Mouse (Mus musculus): ENCODE measurements around the gene Arhgef11. TPM values are rescaled to one million over a fixed set of nuclear protein-coding genes. Genes with fewer than 3 reads are reported as not detected.

Gene Arhgef11
- total RNA-seq (2012; rRNA removed) (2.0 and 2.3 TPM in 2 replicates), polyA plus RNA-seq (2012; ENCODE audit: insufficient read depth in 1 of 2, insufficient read length in 2 of 2, low read depth in 1 of 2, low replicate concordance in 2 of 2, missing spikeins in 1 of 2) (1 to 10 TPM in 1 of 2 experiments, not detected in 1; 4.9 TPM)

- peak; percentile 67 for DNase-seq (ENCODE audit: low read depth, low spot score)
- peak within 1 kb of the TSS; percentile 84 for H3K9ac ChIP-seq (ENCODE audit: control insufficient read depth, low read depth, low read length, poor library complexity, severe bottlenecking)
- no peaks in the 10 kb centered on the region for H3K9me3 ChIP-seq (replicated peaks; ENCODE audit: insufficient read depth, low read length)
- no peak for TF ChIP-seq USF1 (IDR thresholded peaks at IDR 0.05; ENCODE audit: low read depth, low read length)
- TF ChIP-seq ZNF384 (IDR thresholded peaks at IDR 0.05; ENCODE audit: low read depth, low read length), result no peak
- peak; percentile 91 for TF ChIP-seq RCOR1 (IDR thresholded peaks at IDR 0.05; ENCODE audit: low read depth, low read length)
- no peak for TF ChIP-seq ETS1 (IDR thresholded peaks at IDR 0.05; ENCODE audit: low read depth, low read length)
- no peak for TF ChIP-seq UBTF (IDR thresholded peaks at IDR 0.05; ENCODE audit: borderline replicate concordance, insufficient read depth, low read depth, low read length)
- no peak for TF ChIP-seq CHD1 (IDR thresholded peaks at IDR 0.05; ENCODE audit: low read depth, low read length)
- TF ChIP-seq SIN3A (IDR thresholded peaks at IDR 0.05; ENCODE audit: low read length), result peak; percentile 38; the same call in 1 of the 2 replicates
- no peak for TF ChIP-seq ELF1 (IDR thresholded peaks at IDR 0.05; ENCODE audit: low read depth, low read length)
- 0 out of 2 replicates have a peak, but pooled peaks have one; percentile 8 for TF ChIP-seq MXI1 (IDR thresholded peaks at IDR 0.05; ENCODE audit: low read depth, low read length)
- TF ChIP-seq E2F4 (IDR thresholded peaks at IDR 0.05; ENCODE audit: borderline replicate concordance, low read depth, low read length), result no peak
- TF ChIP-seq NRF1 (IDR thresholded peaks at IDR 0.05; ENCODE audit: insufficient read depth, low read depth, low read length, poor library complexity, severe bottlenecking), result no peak
- TF ChIP-seq BHLHE40 (IDR thresholded peaks at IDR 0.05; ENCODE audit: borderline replicate concordance, low read depth, low read length), result no peak
- TF ChIP-seq ZC3H11A (IDR thresholded peaks at IDR 0.05; ENCODE audit: low read depth, low read length), result no peak
- TF ChIP-seq NELFE (IDR thresholded peaks at IDR 0.05; ENCODE audit: low read depth, low read length), result peak; percentile 58
- TF ChIP-seq POLR2A (IDR thresholded peaks at IDR 0.05; ENCODE audit: control insufficient read depth in 1 of 2, insufficient read depth in 1 of 2, low read depth in 1 of 2, low read length in 2 of 2, poor library complexity in 1 of 2), result peak; percentile 50 to 81; a peak in 3 of 4 replicates
- TF ChIP-seq KAT2A (conservative IDR thresholded peaks at IDR 0.05; ENCODE audit: low read depth, low read length), result no peak
- no peak for TF ChIP-seq MAFK (IDR thresholded peaks at IDR 0.05; ENCODE audit: borderline replicate concordance, low read depth, low read length)
- no peak for TF ChIP-seq GATA1 (IDR thresholded peaks at IDR 0.05; ENCODE audit: low read depth, low read length)
- TF ChIP-seq POLR2AphosphoS5 (IDR thresholded peaks at IDR 0.05; ENCODE audit: borderline replicate concordance, low read depth, low read length), result no peak
- H3K79me2 ChIP-seq (ENCODE audit: control insufficient read depth, insufficient read depth, low read length, poor library complexity), result peaks cover 2% of the 10 kb centered on the region; the same call in 1 of the 2 replicates
- H3K4me3 ChIP-seq (ENCODE audit: control insufficient read depth in 1 of 2, insufficient read depth in 1 of 2, low read depth in 2 of 2, low read length in 2 of 2), result peak within 1 kb of the TSS; percentile 87 to 99
- H3K4me1 ChIP-seq (ENCODE audit: control insufficient read depth in 1 of 2, insufficient read depth in 2 of 2, low read length in 2 of 2), result peaks cover 0 to 21% of the 10 kb centered on the region in 2 experiments; a peak in 3 of 4 replicates
- H3K27ac ChIP-seq (ENCODE audit: control insufficient read depth, low read depth, low read length), result no peak within 1 kb of the TSS
- H3K36me3 ChIP-seq (ENCODE audit: control insufficient read depth in 1 of 2, insufficient read depth in 2 of 2, low read length in 2 of 2), result peaks cover 0 to 7% of the 10 kb centered on the region in 2 experiments; a peak in 2 of 4 replicates
- H3K27me3 ChIP-seq (ENCODE audit: control insufficient read depth in 1 of 2, insufficient read depth in 2 of 2, low read length in 2 of 2), result no peaks in the 10 kb centered on the region
Observed at GRCm38 (mm10) chr3:87616957-87617810, at the start of gene Arhgef11. Gene Arhgef11, plus strand, starts transcription at chr3:87617559.
